Mouse (Mus musculus) CD8-positive naive resting alpha-beta T cell, adult 57 days (primary cell): ENCODE data around the gene Prmt1. TPM values are rescaled to one million over a fixed set of nuclear protein-coding genes. Genes with fewer than 3 reads are reported as not detected.

ENCODE experiments used
- total RNA-seq: library from RNA; stranded (reverse); gene quantifications from one replicate; pipeline ENCODE4 v1.2.4, GENCODE M21; 2023

Prmt1 gene
- total RNA-seq: 147 TPM

DNA sequence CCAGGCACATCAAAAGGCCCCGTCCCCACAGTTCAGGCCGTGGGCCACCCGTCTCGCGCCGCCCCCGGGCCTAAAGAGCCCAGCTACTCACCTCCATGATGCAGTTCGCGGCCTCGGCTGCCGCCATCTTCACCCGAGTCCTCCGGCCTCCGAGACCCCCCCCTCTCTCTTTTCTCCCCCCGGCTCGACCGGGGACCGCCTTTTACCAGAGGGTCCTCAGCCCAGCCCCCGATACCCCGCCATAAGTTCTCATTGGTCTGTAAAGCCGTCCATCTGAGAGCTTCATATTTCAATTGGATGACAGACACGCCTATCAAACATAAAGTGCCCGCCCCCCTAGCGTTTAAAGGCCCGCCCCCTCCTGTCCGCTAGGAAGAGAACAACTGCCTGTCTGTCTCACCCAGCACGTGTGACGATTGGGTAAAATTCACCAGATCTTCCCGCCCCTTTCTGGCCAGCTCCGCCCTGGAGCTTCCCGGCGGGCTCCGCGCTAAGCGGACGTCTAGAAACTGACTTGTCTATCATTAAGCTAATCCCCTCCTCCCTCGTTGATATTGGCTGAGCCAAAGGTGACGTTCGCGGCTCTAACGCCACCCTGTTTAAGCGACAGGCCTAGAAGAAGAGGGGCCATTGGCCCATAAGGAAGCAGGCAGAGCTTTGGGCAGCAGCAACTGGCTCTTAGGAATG is at the start of gene Prmt1:
Gene Prmt1 (minus strand): TSS at position 377 of the 687 bp plus-strand sequence.

DNA sequence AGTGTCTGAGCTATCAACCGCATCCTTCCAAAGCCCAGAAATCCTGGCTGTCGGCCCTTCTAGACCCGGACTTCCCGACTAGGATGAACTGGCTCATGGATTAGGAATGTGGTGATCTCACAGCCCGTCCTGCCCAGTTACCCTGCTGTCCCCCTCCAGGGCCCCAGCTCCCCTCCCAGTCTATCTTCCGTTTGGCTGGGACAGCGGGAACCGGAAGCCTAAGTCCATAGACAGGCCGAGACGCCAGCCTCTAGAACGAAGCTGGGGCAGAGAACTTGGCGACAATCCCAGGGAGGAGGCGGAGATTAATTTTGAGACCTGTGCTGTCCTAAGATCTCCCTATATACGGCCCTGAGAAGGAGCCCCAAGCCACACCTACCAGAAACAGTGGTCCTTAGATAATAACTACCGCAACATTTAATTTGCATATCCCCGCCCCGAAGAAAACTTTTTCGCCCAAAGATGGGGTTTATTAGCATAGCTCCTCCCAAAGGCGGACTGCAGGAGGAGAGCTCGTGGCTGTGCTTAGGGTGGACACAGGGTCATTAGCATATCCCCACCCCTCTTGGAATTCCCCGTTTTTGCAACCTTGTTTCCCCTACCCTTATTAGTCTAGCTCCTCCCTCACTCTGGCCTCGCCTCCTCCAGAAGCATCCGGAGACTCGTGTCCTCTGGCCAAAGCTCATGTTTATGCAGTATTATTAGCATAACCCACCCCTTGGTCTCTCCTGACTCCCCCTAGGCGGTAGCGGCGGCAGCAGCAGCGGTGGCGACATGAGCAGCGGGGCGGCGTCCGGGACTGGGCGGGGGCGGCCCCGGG is 31.1 kb upstream of the Prmt1 start, which contains the start of gene Rras:
Gene Rras (plus strand): TSS at position 720 of the 820 bp plus-strand sequence.

DNA sequence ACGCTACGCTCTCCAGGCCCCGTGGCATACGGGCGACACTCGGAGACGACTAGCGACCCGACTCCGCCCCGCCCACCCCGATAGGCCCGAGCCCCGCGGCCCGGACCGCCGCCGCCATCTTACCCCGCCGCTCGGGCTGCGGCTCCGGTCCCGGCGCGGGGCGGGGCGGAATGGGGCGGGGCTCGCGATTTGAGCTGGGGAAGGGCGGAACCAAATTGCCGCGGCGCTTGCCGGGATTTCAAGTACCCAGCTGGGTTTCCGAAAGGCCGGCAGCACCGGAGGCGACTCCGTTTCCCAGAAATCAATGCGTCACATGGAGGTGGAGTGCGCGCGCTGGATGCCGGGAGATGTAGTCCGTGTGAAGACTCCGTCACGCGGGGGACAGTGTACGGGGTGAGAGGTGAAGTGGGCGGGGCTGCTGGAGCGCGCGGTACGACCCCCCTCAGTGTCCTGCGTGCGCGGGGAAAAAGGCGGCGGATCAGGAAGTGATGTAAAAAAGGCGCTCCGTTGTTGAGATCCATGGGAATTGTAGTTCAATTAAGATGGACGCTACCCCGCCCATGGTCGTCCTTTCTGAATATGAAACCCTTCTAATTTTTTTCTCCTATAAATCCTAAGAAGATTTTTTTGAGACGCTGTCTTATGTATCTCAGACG is 29.7 kb upstream of the Prmt1 start, which contains the start of gene Scaf1:
Gene Scaf1 (minus strand): TSS at position 407 of the 656 bp plus-strand sequence.

DNA sequence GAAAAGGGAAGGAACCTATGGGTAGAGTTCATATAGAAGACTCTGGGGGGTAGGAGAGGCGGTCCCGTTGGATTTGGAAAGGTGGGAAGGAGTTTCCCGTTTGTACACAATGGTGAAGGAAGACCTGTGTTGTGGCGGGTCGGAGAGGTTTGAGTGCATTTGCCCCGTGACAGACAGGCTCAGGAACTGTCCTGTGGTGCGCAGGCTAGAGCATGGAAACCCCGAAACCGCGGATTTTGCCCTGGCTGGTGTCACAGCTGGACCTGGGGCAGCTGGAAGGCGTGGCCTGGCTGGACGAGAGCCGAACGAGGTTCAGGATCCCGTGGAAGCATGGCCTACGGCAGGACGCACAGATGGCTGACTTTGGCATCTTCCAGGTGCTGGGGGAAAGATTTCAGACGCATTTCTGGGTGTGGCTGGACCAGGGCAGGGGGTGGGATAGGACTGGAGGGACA is 12.2 kb upstream of the Prmt1 start, which contains the start of gene Bcl2l12:
Gene Bcl2l12 (minus strand): TSS at position 212 of the 455 bp plus-strand sequence.

DNA sequence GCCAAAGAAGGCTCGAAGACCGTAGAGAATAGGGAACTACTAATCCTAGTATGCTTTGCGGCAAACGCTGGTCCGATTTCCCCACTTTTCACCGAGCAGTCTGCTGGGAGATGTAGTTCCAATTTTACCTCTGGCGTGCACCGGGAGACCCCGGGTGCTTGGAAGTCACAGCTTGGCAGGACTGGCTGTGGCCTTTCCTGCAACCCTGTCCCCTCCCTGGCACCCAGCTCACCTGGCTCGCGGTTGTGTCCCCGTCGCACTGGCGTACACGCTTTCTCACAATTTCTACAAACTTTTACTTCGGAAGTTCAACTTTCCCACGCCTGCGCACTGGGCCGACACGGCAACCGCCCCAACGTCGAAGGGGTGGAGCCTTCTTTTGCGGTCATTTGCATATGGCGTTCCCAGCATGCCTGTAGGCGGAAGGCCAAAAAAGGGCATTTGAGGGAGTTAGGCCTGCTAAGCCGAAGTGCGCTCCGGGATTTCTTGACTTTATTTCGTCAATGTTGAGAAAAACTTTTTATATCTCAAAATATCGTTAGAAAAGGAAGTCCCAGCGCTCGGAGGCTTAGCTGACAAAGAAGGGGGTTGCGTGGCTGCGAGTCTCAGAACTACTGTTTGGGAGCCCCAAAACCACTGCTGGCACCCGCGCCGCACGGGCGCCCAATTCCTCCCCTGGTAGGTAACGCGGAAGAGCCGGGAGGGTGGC is 11.0 kb upstream of the Prmt1 start, which contains the start of gene Irf3:
Gene Irf3 (plus strand): TSS at position 418 of the 709 bp plus-strand sequence.

DNA sequence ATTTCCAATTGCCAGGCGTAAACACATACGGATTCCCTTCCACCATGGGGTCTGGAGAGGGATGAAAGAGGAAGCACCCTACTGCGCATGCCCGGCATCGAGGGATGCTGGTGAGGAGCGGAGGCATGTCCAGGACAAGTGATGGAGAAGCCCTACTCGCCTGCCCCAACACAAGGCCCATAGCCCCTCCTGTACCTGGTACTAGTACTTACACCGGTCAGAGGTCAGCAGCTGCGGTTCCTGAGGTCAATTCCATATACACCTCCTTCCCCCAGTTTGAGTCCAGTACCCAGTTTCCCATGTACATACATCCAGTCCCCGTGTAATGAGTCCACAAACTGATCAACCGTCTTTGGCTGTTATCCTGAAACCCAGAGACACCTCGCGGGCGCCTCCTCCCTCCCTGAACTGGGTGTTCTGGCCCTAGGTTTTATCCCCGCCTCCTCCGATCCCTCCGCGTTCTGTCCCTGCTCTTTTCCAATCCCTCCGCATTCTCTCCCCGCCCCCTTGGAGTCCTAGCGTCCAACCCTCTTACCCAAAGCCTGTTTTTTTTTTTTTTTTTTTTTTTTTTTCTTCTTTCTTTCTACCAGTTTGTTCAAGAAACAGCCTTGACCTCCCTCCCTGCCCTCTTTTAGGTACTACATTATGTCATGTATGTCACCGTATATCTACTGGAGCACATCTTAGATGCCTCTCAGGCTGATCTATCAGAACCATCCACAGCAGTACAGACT is 11.8 kb downstream of the Prmt1 start, which contains the start of gene Cpt1c:
Gene Cpt1c (minus strand): TSS at position 469 of the 734 bp plus-strand sequence.

DNA sequence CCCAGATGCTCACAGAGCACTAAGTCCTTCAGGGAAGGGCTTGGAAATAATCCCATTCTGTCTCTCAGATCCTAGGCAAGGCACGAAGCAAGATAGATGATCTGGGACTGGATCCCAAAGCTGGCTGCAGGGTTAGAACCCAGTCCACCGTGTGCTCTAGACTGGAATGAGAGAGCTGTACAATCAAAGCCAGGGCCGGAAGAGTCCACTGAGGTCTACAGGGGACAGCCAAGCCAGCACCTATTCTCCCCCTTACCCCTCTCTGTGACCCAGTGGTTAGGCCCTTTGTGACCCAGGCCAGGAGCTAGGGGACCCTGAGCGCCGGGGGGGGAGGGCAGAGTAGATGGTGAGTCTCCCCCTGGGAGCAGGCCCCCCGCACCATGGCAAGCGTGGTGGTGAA is 43.5 kb downstream of the Prmt1 start, which contains the start of gene Tsks:
Gene Tsks (plus strand): TSS at position 301 of the 400 bp plus-strand sequence.

DNA sequence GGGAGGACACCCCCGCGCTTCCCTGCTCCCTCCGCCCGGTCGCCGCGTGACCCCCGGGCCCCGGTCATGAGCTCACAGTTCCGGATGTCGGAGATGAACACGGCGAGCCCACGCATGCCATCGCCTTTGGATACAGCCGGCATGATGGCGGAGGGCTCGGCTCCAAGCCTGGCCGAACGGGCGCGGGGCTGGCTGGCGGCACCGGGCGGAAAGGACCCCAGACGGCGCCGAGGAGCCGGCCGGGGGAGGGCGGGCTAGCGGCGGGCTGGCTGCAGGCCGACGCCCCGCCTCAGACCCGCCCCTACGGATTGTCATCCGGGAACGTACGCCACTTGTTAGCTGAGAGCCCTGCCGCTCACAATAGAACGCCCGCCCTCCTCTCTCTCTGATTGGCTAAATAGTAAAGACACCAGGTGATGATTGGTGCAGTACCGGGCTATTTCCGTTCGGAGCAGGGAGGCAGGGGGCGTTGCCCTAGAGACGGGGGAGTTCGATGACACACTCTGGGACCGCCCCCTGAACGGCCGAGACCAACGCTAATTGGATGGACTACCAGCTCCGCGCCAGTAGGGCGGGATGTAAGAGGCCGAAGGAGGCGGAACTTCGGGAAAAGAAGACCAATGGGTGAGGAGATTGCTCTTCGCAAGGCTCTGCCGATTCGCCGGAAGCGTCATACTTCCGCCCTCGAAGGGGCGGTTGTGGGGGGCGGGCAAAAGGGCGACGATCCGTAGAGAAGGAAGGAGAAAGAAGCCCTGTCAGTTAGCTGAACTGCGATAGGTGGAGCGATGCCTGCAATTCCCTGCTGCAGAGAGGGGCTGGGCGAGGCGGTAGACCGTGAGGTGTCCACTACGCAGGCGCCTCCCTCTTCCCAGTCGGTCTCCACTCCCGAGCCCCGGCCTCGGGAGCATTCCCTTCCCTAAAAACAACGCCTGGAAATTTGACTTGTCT is 56.9 kb downstream of the Prmt1 start, which contains the start of gene Ap2a1:
Gene Ap2a1 (minus strand): TSS at position 293 of the 948 bp plus-strand sequence.

Other genes with a start within 250 kb of the Prmt1 start
- gene Vrk3, start 238.2 kb downstream of the Prmt1 start, total RNA-seq: 74.9 TPM
- 1.3 TPM for gene Zfp473, start 235.5 kb downstream of the Prmt1 start, total RNA-seq
- 45.1 TPM for gene Nup62, start 170.5 kb downstream of the Prmt1 start, total RNA-seq
- gene Il4i1, start 170.2 kb downstream of the Prmt1 start, total RNA-seq: 14.0 TPM
- gene Atf5, start 169.9 kb downstream of the Prmt1 start, total RNA-seq: 4.8 TPM
- 47.0 TPM for gene Akt1s1, start 137.6 kb downstream of the Prmt1 start, total RNA-seq
- 80.3 TPM for gene Tbc1d17, start 137.5 kb downstream of the Prmt1 start, total RNA-seq
- 46.8 TPM for gene Pnkp, start 129.4 kb downstream of the Prmt1 start, total RNA-seq
- 26.6 TPM for gene Ptov1, start 116.8 kb downstream of the Prmt1 start, total RNA-seq
- gene Med25, start 93.9 kb downstream of the Prmt1 start, total RNA-seq: 62.0 TPM
- gene Fuz, start 90.5 kb downstream of the Prmt1 start, total RNA-seq: 23.6 TPM
- 88.4 TPM for gene Ap2a1, start 57.1 kb downstream of the Prmt1 start, total RNA-seq
- gene Tsks, start 43.4 kb downstream of the Prmt1 start, total RNA-seq: not detected
- gene Cpt1c, start 11.7 kb downstream of the Prmt1 start, total RNA-seq: not detected
- 127 TPM for gene Irf3, start 11.1 kb upstream of the Prmt1 start, total RNA-seq
- gene Bcl2l12, start 12.1 kb upstream of the Prmt1 start, total RNA-seq: 20.4 TPM
- 77.3 TPM for gene Scaf1, start 29.8 kb upstream of the Prmt1 start, total RNA-seq
- 11.4 TPM for gene Rras, start 31.4 kb upstream of the Prmt1 start, total RNA-seq
- 65.4 TPM for gene Prr12, start 66.3 kb upstream of the Prmt1 start, total RNA-seq
- gene Nosip, start 75.9 kb upstream of the Prmt1 start, total RNA-seq: 59.3 TPM
- gene Prrg2, start 76.1 kb upstream of the Prmt1 start, total RNA-seq: 1.7 TPM
- gene Rcn3, start 105.7 kb upstream of the Prmt1 start, total RNA-seq: 28.4 TPM
- gene Fcgrt, start 117.3 kb upstream of the Prmt1 start, total RNA-seq: 49.4 TPM
- 3,136 TPM for gene Rps11, start 137.9 kb upstream of the Prmt1 start, total RNA-seq
- gene Rpl13a, start 142.2 kb upstream of the Prmt1 start, total RNA-seq: 5,943 TPM
- 1.6 TPM for gene Gm45713, start 149.7 kb upstream of the Prmt1 start, total RNA-seq
- 167 TPM for gene Flt3l, start 149.9 kb upstream of the Prmt1 start, total RNA-seq
- gene Pih1d1, start 167.7 kb upstream of the Prmt1 start, total RNA-seq: 32.4 TPM
- gene Aldh16a1, start 168.0 kb upstream of the Prmt1 start, total RNA-seq: 60.3 TPM
- gene Slc17a7, start 177.4 kb upstream of the Prmt1 start, total RNA-seq: not detected
- gene Gfy, start 193.0 kb upstream of the Prmt1 start, total RNA-seq: not detected
- not detected for gene Pth2, start 194.4 kb upstream of the Prmt1 start, total RNA-seq
- gene Ccdc155, start 218.3 kb upstream of the Prmt1 start, total RNA-seq: 0.83 TPM
- gene Dkkl1, start 225.6 kb upstream of the Prmt1 start, total RNA-seq: not detected
- not detected for gene Tead2, start 229.2 kb upstream of the Prmt1 start, total RNA-seq